Mouse (Mus musculus) neural tube, embryonic 10.5 days (tissue): ENCODE data around the gene Tspan1.

Experiments
- DNase-seq: peaks from one replicate; pipeline ENCODE4 v3.0.0-alpha.2; 2017; ENCODE audit warnings: low spot score; ENCODE audit errors: extremely low spot score

The Tspan1 gene

GRCm38 (mm10) chr4:116168617-116169352 is 1.4 kb upstream of the Tspan1 start:
- DNase-seq = peak; percentile 62

GRCm38 (mm10) chr4:116165708-116166407 is 1.5 kb downstream of the Tspan1 start:
- no peak for DNase-seq

GRCm38 (mm10) chr4:116164759-116165554 is 2.4 kb downstream of the Tspan1 start:
- no peak for DNase-seq

- no peak for DNase-seq
Measured at GRCm38 (mm10) chr4:116162142-116162541, 5.3 kb downstream of the Tspan1 start.

GRCm38 (mm10) chr4:116160769-116161168 is 6.6 kb downstream of the Tspan1 start:
- no peak for DNase-seq

GRCm38 (mm10) chr4:116159912-116160311 is 7.5 kb downstream of the Tspan1 start:
- no peak for DNase-seq

- no peak for DNase-seq
Measured at GRCm38 (mm10) chr4:116157882-116158281, 9.5 kb downstream of the Tspan1 start.

GRCm38 (mm10) chr4:116152702-116153101 is 14.7 kb downstream of the Tspan1 start:
- DNase-seq = no peak

- DNase-seq = no peak
Measured at GRCm38 (mm10) chr4:116151238-116151637, 16.2 kb downstream of the Tspan1 start, which contains the start of gene Lurap1. TSS of gene Lurap1 (minus strand) at chr4:116151338.

GRCm38 (mm10) chr4:116150862-116151221 is 16.6 kb downstream of the Tspan1 start:
- no peak for DNase-seq

GRCm38 (mm10) chr4:116150156-116150861 is 17.1 kb downstream of the Tspan1 start:
- peak; percentile 77 for DNase-seq

GRCm38 (mm10) chr4:116149812-116150155 is 17.6 kb downstream of the Tspan1 start:
- no peak for DNase-seq

GRCm38 (mm10) chr4:116143891-116144717 is 23.3 kb downstream of the Tspan1 start:
- peak; percentile 70 for DNase-seq

- DNase-seq = no peak
Measured at GRCm38 (mm10) chr4:116143317-116143811, 24.0 kb downstream of the Tspan1 start.

GRCm38 (mm10) chr4:116142269-116142668 is 25.1 kb downstream of the Tspan1 start:
- DNase-seq = no peak

- no peak for DNase-seq
Measured at GRCm38 (mm10) chr4:116141736-116142135, 25.7 kb downstream of the Tspan1 start.

- DNase-seq = no peak
Measured at GRCm38 (mm10) chr4:116140801-116141574, 26.4 kb downstream of the Tspan1 start.

- no peak for DNase-seq
Measured at GRCm38 (mm10) chr4:116137421-116137996, 29.9 kb downstream of the Tspan1 start.

GRCm38 (mm10) chr4:116134990-116135389 is 32.4 kb downstream of the Tspan1 start:
- DNase-seq = no peak
